Mouse (Mus musculus): ENCODE measurements around the gene Npsr1. TPM values are rescaled to one million over a fixed set of nuclear protein-coding genes. Genes with fewer than 3 reads are reported as not detected.

Gene Npsr1
- polyA plus RNA-seq, 2 experiments: 0.02 to 0.13 TPM

DNA sequence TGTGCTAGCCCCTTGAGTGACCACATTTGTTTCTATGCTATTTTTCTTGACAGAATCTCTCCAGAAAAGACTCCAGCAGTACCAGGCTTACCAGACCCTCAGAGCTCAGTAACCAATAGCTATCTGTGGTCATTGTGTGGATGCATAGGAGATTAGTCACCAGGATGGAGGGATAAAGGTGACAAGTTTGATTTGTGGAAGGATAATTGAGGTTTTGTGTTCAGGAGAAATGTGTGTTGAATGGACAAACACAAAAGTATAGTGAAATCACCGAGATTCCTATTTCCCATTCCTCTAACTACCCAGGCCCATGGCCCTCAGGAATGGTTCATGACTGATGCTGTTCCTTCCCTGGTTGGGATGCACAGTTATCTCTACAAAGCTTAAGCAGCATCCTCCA, 100.5 kb downstream of the Npsr1 start:
- H3K4me3 ChIP-seq (ENCODE audit: insufficient read depth in 1 of 2, low read depth in 2 of 2, low read length in 2 of 2): no peak overlapping the region
- H3K27ac ChIP-seq: no peak overlapping the region
- no peaks in the 10 kb centered on the region for H3K9me3 ChIP-seq (ENCODE audit: control insufficient read depth, low read length)
- no peaks in the 10 kb centered on the region for H3K36me3 ChIP-seq (replicated peaks; ENCODE audit: control insufficient read depth, insufficient read depth, low read depth)
- WGBS (ENCODE audit: insufficient replicate concordance): 46% methylated on average over 1 of the region's 1 CpGs
- no peaks in the 10 kb centered on the region for H3K4me1 ChIP-seq (replicated peaks; ENCODE audit: control insufficient read depth in 2 of 2, insufficient read depth in 2 of 2, low read length in 1 of 2)
- H3K4me2 ChIP-seq (ENCODE audit: low read depth): no peak overlapping the region
- H3K27me3 ChIP-seq (ENCODE audit: control insufficient read depth, insufficient read depth, low read length): no peaks in the 10 kb centered on the region
- no peak for TF ChIP-seq EP300 (IDR thresholded peaks at IDR 0.05; ENCODE audit: low read depth)
- TF ChIP-seq CTCF (IDR thresholded peaks at IDR 0.05; ENCODE audit: low read depth): no peak
- ATAC-seq (ENCODE audit: insufficient read depth): no peak
- DNase-seq (ENCODE audit: low read depth in 3 of 3, low spot score in 3 of 3): no peak
- H3K9ac ChIP-seq (replicated peaks): no peak overlapping the region

DNA sequence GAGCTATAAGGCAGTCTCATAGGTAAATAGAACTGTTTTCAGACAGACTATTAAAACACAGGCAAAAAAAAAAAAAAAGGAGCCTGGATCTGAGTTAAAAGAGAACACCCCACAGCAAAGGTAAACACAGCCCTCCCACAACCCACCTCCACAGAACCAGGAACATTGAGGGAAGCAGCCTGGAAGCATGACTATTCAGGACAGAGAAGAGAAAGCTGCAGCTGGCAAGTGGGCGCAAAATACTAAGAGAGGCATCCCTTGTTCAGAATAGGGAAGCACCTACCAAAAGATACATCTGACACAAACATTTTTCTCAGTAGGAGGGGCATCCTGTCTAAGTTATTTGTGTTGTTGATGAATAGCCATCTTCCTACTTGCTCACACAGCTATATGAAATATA, 113.8 kb downstream of the Npsr1 start:
- H3K4me3 ChIP-seq (ENCODE audit: insufficient read depth in 1 of 2, low read depth in 2 of 2, low read length in 2 of 2): no peak overlapping the region
- no peaks in the 10 kb centered on the region for H3K27me3 ChIP-seq (ENCODE audit: control insufficient read depth, insufficient read depth, low read length)
- 71% methylated on average over 1 of the region's 1 CpGs for WGBS (ENCODE audit: insufficient replicate concordance)
- no peaks in the 10 kb centered on the region for H3K36me3 ChIP-seq (replicated peaks; ENCODE audit: control insufficient read depth, insufficient read depth, low read depth)
- H3K27ac ChIP-seq: no peak overlapping the region
- H3K9me3 ChIP-seq (ENCODE audit: control insufficient read depth, low read length): no peaks in the 10 kb centered on the region
- no peak overlapping the region for H3K4me2 ChIP-seq (ENCODE audit: low read depth)
- H3K9ac ChIP-seq (replicated peaks): no peak overlapping the region
- TF ChIP-seq CTCF (IDR thresholded peaks at IDR 0.05; ENCODE audit: low read depth) (no peak), EP300 (IDR thresholded peaks at IDR 0.05; ENCODE audit: low read depth) (no peak)
- ATAC-seq (ENCODE audit: insufficient read depth) (no peak), DNase-seq (ENCODE audit: low read depth in 3 of 3, low spot score in 3 of 3) (no peak)
- no peaks in the 10 kb centered on the region for H3K4me1 ChIP-seq (replicated peaks; ENCODE audit: control insufficient read depth in 2 of 2, insufficient read depth in 2 of 2, low read length in 1 of 2)

DNA sequence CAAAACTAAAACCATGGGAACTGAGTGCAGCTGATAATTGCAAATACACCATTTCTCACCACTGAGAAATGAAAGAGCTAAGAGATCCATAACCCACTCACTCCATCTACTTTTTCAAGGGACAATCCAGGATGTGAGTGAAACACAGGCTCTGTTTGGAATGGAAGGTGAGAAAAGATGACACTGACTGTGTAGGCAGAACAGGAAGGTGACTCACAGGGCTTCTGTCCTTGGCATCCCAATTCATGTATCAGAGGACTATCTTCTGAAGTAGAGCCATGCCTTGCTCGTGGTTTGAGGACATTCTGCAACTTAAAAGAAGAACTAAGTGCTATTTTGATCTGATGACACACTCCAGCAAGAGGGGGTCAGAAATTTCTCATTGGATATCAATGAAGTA, 119.9 kb downstream of the Npsr1 start:
- H3K27ac ChIP-seq: no peak overlapping the region
- H3K9ac ChIP-seq (replicated peaks): no peak overlapping the region
- DNase-seq (ENCODE audit: low read depth in 3 of 3, low spot score in 3 of 3) (no peak), ATAC-seq (ENCODE audit: insufficient read depth) (no peak)
- no peaks in the 10 kb centered on the region for H3K36me3 ChIP-seq (replicated peaks; ENCODE audit: control insufficient read depth, insufficient read depth, low read depth)
- no peak overlapping the region for H3K4me2 ChIP-seq (ENCODE audit: low read depth)
- no peaks in the 10 kb centered on the region for H3K9me3 ChIP-seq (ENCODE audit: control insufficient read depth, low read length)
- H3K4me3 ChIP-seq (ENCODE audit: insufficient read depth in 1 of 2, low read depth in 2 of 2, low read length in 2 of 2): no peak overlapping the region
- H3K4me1 ChIP-seq (replicated peaks; ENCODE audit: control insufficient read depth in 2 of 2, insufficient read depth in 2 of 2, low read length in 1 of 2): no peaks in the 10 kb centered on the region
- 9% methylated on average over 1 of the region's 1 CpGs for WGBS (ENCODE audit: insufficient replicate concordance)
- H3K27me3 ChIP-seq (ENCODE audit: control insufficient read depth, insufficient read depth, low read length): no peaks in the 10 kb centered on the region
- TF ChIP-seq CTCF (IDR thresholded peaks at IDR 0.05; ENCODE audit: low read depth) (no peak), EP300 (IDR thresholded peaks at IDR 0.05; ENCODE audit: low read depth) (no peak)

DNA sequence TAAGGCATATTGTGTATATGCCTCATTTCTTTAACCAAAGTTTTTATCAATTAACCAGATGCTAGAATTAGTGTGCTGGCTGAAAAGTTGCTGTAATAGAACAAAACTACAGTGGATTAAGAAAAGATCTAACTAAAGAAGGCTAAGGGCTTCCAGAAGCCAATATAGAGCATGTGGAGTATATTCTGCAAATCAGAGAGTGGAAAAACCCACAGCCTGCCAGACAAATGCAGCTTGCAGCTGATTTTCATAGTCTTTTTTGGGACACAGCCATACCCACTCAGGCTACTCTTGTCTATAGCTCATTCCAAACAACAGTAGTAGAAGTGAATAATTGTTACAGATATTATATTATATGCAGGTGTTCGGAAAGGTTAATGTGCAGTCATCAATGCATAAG, 138.7 kb downstream of the Npsr1 start:
- no peaks in the 10 kb centered on the region for H3K4me1 ChIP-seq (replicated peaks; ENCODE audit: control insufficient read depth in 2 of 2, insufficient read depth in 2 of 2, low read length in 1 of 2)
- TF ChIP-seq CTCF (IDR thresholded peaks at IDR 0.05; ENCODE audit: low read depth): no peak
- TF ChIP-seq EP300 (IDR thresholded peaks at IDR 0.05; ENCODE audit: low read depth): no peak
- no peak overlapping the region for H3K9ac ChIP-seq (replicated peaks)
- H3K4me3 ChIP-seq (ENCODE audit: insufficient read depth in 1 of 2, low read depth in 2 of 2, low read length in 2 of 2): no peak overlapping the region
- DNase-seq (ENCODE audit: low read depth in 3 of 3, low spot score in 3 of 3) (no peak), ATAC-seq (ENCODE audit: insufficient read depth) (no peak)
- no peak overlapping the region for H3K4me2 ChIP-seq (ENCODE audit: low read depth)
- H3K27me3 ChIP-seq (ENCODE audit: control insufficient read depth, insufficient read depth, low read length): no peaks in the 10 kb centered on the region
- H3K27ac ChIP-seq: no peak overlapping the region
- WGBS (ENCODE audit: insufficient replicate concordance): 68% methylated on average over 1 of the region's 1 CpGs
- no peaks in the 10 kb centered on the region for H3K9me3 ChIP-seq (ENCODE audit: control insufficient read depth, low read length)
- H3K36me3 ChIP-seq (replicated peaks; ENCODE audit: control insufficient read depth, insufficient read depth, low read depth): no peaks in the 10 kb centered on the region

DNA sequence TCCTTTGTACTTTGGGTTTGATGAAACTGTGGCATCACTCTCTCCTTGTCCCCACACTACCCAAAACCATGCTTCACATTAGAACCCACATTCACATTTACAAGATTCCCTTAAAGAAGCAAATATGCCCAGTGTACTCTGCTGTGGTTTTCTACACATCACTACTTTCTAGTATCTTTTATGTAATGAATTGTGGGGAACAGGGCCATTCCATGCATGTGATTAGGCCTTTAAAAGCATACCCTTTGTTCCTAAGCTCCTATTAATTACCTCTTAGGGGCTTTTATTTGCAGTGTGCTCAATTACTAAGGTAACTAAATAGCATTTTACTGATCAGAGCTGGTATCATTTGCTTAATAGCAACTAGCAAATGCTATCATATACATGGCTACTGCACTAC, 149.8 kb downstream of the Npsr1 start:
- DNase-seq (ENCODE audit: low read depth in 3 of 3, low spot score in 3 of 3) (no peak), ATAC-seq (ENCODE audit: insufficient read depth) (no peak)
- no peak overlapping the region for H3K27ac ChIP-seq
- H3K4me2 ChIP-seq (ENCODE audit: low read depth): no peak overlapping the region
- no peak overlapping the region for H3K9ac ChIP-seq (replicated peaks)
- no peak overlapping the region for H3K4me3 ChIP-seq (ENCODE audit: insufficient read depth in 1 of 2, low read depth in 2 of 2, low read length in 2 of 2)
- H3K9me3 ChIP-seq (ENCODE audit: control insufficient read depth, low read length): no peaks in the 10 kb centered on the region
- H3K36me3 ChIP-seq (replicated peaks; ENCODE audit: control insufficient read depth, insufficient read depth, low read depth): no peaks in the 10 kb centered on the region
- H3K27me3 ChIP-seq (ENCODE audit: control insufficient read depth, insufficient read depth, low read length): no peaks in the 10 kb centered on the region
- no peaks in the 10 kb centered on the region for H3K4me1 ChIP-seq (replicated peaks; ENCODE audit: control insufficient read depth in 2 of 2, insufficient read depth in 2 of 2, low read length in 1 of 2)
- TF ChIP-seq CTCF (IDR thresholded peaks at IDR 0.05; ENCODE audit: low read depth) (no peak), EP300 (IDR thresholded peaks at IDR 0.05; ENCODE audit: low read depth) (no peak)

DNA sequence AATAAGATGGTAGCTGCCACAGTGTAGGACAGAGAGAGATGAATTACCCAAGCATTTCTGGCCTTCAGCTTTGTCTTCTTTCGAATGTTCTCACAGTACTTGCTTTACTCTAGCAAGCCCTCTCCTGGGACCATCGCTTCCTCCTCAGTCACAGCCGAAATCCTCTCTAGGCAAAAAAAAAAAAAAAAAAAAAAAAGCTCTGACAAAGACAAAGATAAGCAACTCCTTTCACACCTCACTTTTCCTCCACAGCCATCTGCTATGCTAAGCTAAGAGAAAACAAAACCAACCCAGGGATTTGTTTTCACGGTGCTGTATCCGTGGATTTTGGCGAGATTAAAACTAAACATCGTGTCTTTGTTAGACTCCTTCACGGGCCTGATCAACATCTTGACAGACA, 156.4 kb downstream of the Npsr1 start:
- no peak for TF ChIP-seq CTCF (IDR thresholded peaks at IDR 0.05; ENCODE audit: low read depth)
- TF ChIP-seq EP300 (IDR thresholded peaks at IDR 0.05; ENCODE audit: low read depth): no peak
- ATAC-seq (ENCODE audit: insufficient read depth) (no peak), DNase-seq (ENCODE audit: low read depth in 3 of 3, low spot score in 3 of 3) (no peak)
- 53% methylated on average over 8 of the region's 8 CpGs for WGBS (ENCODE audit: insufficient replicate concordance)
- H3K36me3 ChIP-seq (replicated peaks; ENCODE audit: control insufficient read depth, insufficient read depth, low read depth): no peaks in the 10 kb centered on the region
- no peaks in the 10 kb centered on the region for H3K27me3 ChIP-seq (ENCODE audit: control insufficient read depth, insufficient read depth, low read length)
- no peak overlapping the region for H3K27ac ChIP-seq
- no peak overlapping the region for H3K9ac ChIP-seq (replicated peaks)
- H3K4me1 ChIP-seq (replicated peaks; ENCODE audit: control insufficient read depth in 2 of 2, insufficient read depth in 2 of 2, low read length in 1 of 2): no peaks in the 10 kb centered on the region
- H3K9me3 ChIP-seq (ENCODE audit: control insufficient read depth, low read length): no peaks in the 10 kb centered on the region
- no peak overlapping the region for H3K4me3 ChIP-seq (ENCODE audit: insufficient read depth in 1 of 2, low read depth in 2 of 2, low read length in 2 of 2)
- no peak overlapping the region for H3K4me2 ChIP-seq (ENCODE audit: low read depth)
